Mouse (Mus musculus) lung, embryonic 16.5 days (tissue): ENCODE measurements at regions not wholly inside any gene's neighbourhood (a gene's known extent, or its start where the extent isn't known, plus 50 kb on each side); places are given as distances from the start of the nearest gene placed in this dataset.

Source experiments
- ATAC-seq: fragments of 200-750 bp; cut with Nextera tagmentation; 2 replicates; pipeline ENCODE4 v1.8.0; 2017; ENCODE audit warnings: low read depth, mild to moderate bottlenecking, moderate library complexity
- H3K27ac ChIP-seq: fragments of 300-500 bp; sonication (generic); 2 replicates; pipeline ENCODE4 v1.5.1; 2014; ENCODE audit warnings: mild to moderate bottlenecking, control low read depth, low read length
- H3K27me3 ChIP-seq: fragments of 300-500 bp; sonication (generic); 2 replicates; pipeline ENCODE4 v1.6.1; 2014; ENCODE audit warnings: low read depth, low read length, mixed read lengths; ENCODE audit not compliant: control insufficient read depth, insufficient read depth
- H3K36me3 ChIP-seq: fragments of 300-500 bp; sonication (generic); 2 replicates; pipeline ENCODE4 v1.6.1; 2014; ENCODE audit warnings: low read length; ENCODE audit not compliant: control insufficient read depth, insufficient read depth
- H3K4me1 ChIP-seq: fragments of 300-500 bp; sonication (generic); replicated peaks from 2 replicates; pipeline ENCODE4 v1.6.1; 2014; ENCODE audit warnings: low read length, mixed read lengths; ENCODE audit not compliant: control insufficient read depth, insufficient read depth
- H3K4me2 ChIP-seq: fragments of 300-500 bp; sonication (generic); 2 replicates; pipeline ENCODE4 v1.6.1; 2014; ENCODE audit warnings: low read depth, low read length, control low read depth
- H3K4me3 ChIP-seq: fragments of 300-500 bp; sonication (generic); 2 replicates; pipeline ENCODE4 v1.5.1; 2014; ENCODE audit warnings: mild to moderate bottlenecking, low read length, control low read depth
- H3K9ac ChIP-seq: fragments of 300-500 bp; sonication (generic); 2 replicates; pipeline ENCODE4 v1.6.1; 2014; ENCODE audit warnings: low read length, control low read depth
- H3K9me3 ChIP-seq: fragments of 300-500 bp; sonication (generic); 2 replicates; pipeline ENCODE4 v1.6.1; 2016; ENCODE audit warnings: low read length; ENCODE audit not compliant: control insufficient read depth
- WGBS: fragments of 180-500 bp; shearing (Covaris S2); extraction: QIAGEN DNeasy Blood & Tissue Kit; methylation state at CpG from one replicate; pipeline ENCODE4 v1.1.7; 2014; 5-methylcytosine and 5-hydroxymethylcytosine counted together

DNA sequence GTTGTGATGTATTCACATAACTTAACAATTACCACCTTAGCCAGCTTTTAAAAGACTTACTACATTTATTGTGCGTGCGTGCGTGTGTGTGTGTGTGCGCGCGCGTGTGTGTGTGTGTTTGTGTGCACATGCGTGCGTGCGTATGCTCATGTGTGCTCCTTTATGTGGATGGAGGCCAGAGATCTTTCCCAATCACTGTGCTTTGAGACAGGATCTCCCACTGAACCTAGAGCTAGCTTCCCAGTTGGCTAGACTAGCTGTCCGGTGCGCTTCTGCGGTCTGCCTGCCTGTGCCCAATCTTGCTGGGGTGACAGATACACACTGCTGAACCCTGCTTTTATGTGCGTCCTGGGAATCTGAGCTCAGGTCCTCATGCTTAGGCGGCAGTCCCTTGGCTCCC is 50.1 kb upstream of the Arhgap29 start:
- Histone ChIP-seq H3K9me3 (no peaks in the 10 kb centered on the region), H3K4me3 (no peak overlapping the region), H3K36me3 (no peaks in the 10 kb centered on the region), H3K9ac (no peak overlapping the region), H3K4me1 (peaks cover 43% of the 10 kb centered on the region), H3K27ac (peak overlapping the region; percentile 78), H3K27me3 (no peaks in the 10 kb centered on the region), H3K4me2 (no peak overlapping the region)
- ATAC-seq = peak; percentile 59
- 81% methylated on average over 15 of the region's 15 CpGs for WGBS

DNA sequence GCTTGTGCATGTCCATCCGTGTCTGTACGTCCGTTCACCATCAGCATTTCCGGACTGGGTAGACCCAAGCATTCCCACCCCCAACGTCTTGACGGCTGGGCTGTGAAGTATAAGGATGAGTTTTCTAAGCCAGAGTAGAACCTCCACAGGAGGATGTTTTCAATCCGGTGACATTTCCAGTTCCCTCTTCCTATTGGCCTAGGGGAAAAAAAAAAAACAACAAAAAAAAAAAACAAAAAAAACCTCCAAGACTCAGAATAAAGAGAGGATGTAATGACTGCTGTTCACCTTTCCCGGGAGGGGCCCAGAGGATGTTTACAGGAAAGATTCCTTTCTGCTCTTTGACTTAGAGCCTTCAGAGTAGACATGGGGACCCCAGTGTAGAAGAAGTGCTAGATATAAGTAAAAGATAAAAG is 51.9 kb upstream of the Arhgap29 start:
- WGBS = 49% methylated on average over 8 of the region's 8 CpGs
- peak overlapping the region; percentile 37 for H3K27ac ChIP-seq
- peaks cover 33% of the 10 kb centered on the region for H3K4me1 ChIP-seq
- H3K27me3 ChIP-seq = no peaks in the 10 kb centered on the region
- H3K4me2 ChIP-seq = no peak overlapping the region
- no peak overlapping the region for H3K4me3 ChIP-seq
- ATAC-seq = peak; percentile 51
- H3K9ac ChIP-seq = no peak overlapping the region
- H3K9me3 ChIP-seq = no peaks in the 10 kb centered on the region
- no peaks in the 10 kb centered on the region for H3K36me3 ChIP-seq

DNA sequence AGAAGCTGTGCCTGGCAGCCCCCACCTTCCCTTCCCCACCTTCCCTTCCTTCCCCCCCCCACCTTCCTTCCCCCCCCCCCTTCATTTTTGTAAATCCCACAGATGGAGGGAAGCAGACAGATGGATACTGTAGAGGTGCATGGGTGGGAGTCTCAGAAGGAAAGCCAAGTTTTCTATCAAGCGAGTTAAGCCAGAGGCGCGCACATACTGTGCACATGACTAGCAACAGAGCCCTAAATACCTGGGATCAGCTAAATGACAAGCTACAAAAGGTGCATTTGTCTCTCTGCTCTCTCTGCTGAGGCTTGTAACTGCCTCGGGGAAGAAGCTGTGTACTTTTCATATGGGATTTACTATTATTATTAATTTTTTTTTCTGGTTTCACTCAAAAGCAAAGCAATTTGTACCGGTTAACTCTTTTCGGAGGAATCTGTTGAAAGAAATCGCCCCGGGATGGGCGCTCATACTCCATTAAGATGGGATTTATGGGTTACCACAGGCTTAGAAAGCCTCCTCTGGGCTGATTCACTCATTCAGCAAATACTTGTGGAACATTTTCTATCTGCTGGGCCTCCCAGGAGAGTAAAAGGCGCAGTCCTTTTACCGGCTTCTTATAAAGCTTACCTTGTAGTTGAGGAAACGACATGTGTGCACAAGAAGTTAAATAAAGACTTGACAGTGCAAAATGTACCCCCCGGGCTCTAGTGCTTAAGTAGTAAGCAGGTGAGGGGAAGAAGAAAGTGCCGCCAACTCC is 54.3 kb upstream of the Arhgap29 start:
- Histone ChIP-seq H3K4me2 (peak overlapping the region; percentile 6; the same call in 1 of the 2 replicates), H3K27ac (no peak overlapping the region), H3K4me1 (peaks cover 25% of the 10 kb centered on the region), H3K36me3 (no peaks in the 10 kb centered on the region), H3K9me3 (no peaks in the 10 kb centered on the region), H3K27me3 (no peaks in the 10 kb centered on the region), H3K4me3 (no peak overlapping the region), H3K9ac (no peak overlapping the region)
- ATAC-seq = no peak
- WGBS = 54% methylated on average over 14 of the region's 14 CpGs

DNA sequence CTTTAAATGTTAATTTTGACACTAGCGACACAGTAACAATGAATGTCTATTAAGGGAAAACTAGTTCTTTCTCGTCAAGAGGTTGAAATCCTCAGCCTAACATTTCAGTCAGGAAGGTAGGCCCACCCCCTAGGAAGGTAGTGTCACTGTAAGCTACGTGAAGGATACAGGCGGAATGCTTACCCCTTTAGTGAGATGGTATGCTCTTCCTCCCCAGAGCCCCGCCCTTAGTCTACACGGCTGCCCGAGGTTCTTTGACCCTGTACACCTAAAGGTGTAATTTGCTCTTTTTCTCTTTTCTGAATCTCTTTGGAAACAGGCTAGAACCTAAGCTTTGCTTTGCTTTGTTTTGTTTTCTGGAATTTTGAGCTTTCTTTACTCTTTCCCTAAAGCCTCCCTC is 58.7 kb upstream of the Arhgap29 start:
- Histone ChIP-seq H3K36me3 (no peaks in the 10 kb centered on the region), H3K27ac (no peak overlapping the region), H3K9ac (no peak overlapping the region), H3K27me3 (no peaks in the 10 kb centered on the region), H3K4me2 (no peak overlapping the region), H3K4me1 (peaks cover 11% of the 10 kb centered on the region), H3K9me3 (no peaks in the 10 kb centered on the region), H3K4me3 (no peak overlapping the region)
- no peak for ATAC-seq
- WGBS = 62% methylated on average over 7 of the region's 7 CpGs

DNA sequence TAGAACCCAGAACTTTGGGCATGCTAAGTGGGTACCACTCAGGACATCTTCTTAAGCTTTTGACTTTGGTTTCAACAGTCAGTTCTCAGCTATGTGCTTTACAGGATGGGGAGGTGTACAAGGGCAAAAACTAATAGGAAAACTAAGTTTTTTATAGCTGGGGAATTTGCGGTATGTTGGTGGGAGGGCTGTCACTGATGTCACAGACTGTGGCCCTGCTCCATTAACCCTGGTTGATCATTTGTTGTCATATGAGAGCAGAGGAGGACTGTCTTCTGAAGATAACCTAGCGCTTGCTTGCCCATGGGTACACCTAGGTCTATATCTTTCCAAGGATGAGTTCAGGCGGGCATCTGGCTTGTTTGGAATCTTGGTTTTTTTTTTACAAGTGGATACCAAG is 59.7 kb upstream of the Arhgap29 start:
- no peaks in the 10 kb centered on the region for H3K9me3 ChIP-seq
- no peaks in the 10 kb centered on the region for H3K36me3 ChIP-seq
- no peak overlapping the region for H3K4me3 ChIP-seq
- peaks cover 8% of the 10 kb centered on the region for H3K4me1 ChIP-seq
- no peaks in the 10 kb centered on the region for H3K27me3 ChIP-seq
- H3K27ac ChIP-seq = no peak overlapping the region
- H3K4me2 ChIP-seq = no peak overlapping the region
- no peak overlapping the region for H3K9ac ChIP-seq
- ATAC-seq = no peak
- WGBS = 89% methylated on average over 3 of the region's 3 CpGs

DNA sequence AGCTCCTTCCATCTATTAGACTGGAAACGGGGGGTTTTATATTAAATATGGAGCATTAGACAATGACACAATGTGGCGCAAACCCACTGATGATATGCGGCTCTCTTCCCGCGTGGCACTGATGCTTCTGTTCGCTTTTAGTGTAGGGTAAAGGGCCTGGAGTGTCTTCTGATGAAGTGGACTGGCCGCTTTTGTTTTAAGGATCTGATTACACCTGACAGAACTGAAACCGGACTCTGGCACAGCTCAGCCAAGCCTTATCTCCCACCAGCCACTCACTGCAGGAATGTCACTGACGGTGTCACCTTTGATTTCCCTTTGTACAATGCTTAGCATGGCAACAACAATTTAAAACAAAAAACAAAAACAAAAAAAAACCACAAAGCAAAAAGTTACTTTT is 61.0 kb upstream of the Arhgap29 start:
- peak overlapping the region; percentile 36 for H3K4me2 ChIP-seq
- no peaks in the 10 kb centered on the region for H3K9me3 ChIP-seq
- peaks cover 19% of the 10 kb centered on the region for H3K4me1 ChIP-seq
- H3K27ac ChIP-seq = no peak overlapping the region; the same call in 1 of the 2 replicates
- H3K36me3 ChIP-seq = no peaks in the 10 kb centered on the region
- ATAC-seq = no peak
- H3K27me3 ChIP-seq = no peaks in the 10 kb centered on the region
- H3K9ac ChIP-seq = peak overlapping the region; percentile 27; the same call in 1 of the 2 replicates
- no peak overlapping the region for H3K4me3 ChIP-seq
- 16% methylated on average over 9 of the region's 9 CpGs for WGBS

DNA sequence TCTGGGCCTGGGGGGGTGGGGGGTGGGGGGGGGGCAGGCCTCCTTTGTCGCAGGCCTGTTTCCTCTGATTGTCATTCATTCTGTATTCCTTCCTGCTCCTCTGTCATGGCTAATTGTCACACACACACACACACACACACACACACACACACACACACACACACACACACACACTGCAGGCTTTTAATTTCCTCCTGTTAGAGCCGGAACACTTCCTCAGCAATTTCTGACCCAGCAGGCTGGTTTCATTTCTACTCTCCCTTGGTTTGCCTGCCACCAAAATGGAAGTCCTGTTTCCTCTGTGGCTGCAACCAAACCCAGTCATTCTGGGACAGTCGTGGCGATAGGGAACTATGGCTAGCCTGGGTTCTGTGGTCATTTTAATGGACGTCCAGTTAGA is 61.8 kb upstream of the Arhgap29 start:
- Histone ChIP-seq H3K27me3 (no peaks in the 10 kb centered on the region), H3K27ac (peak overlapping the region; percentile 70), H3K4me1 (peaks cover 24% of the 10 kb centered on the region), H3K36me3 (no peaks in the 10 kb centered on the region), H3K4me2 (peak overlapping the region; percentile 36), H3K4me3 (peak overlapping the region; percentile 23; the same call in 1 of the 2 replicates), H3K9me3 (no peaks in the 10 kb centered on the region), H3K9ac (0 out of 2 replicates have a peak overlapping the region, but pooled peaks have one; percentile 29)
- WGBS = 25% methylated on average over 5 of the region's 5 CpGs
- no peak for ATAC-seq

DNA sequence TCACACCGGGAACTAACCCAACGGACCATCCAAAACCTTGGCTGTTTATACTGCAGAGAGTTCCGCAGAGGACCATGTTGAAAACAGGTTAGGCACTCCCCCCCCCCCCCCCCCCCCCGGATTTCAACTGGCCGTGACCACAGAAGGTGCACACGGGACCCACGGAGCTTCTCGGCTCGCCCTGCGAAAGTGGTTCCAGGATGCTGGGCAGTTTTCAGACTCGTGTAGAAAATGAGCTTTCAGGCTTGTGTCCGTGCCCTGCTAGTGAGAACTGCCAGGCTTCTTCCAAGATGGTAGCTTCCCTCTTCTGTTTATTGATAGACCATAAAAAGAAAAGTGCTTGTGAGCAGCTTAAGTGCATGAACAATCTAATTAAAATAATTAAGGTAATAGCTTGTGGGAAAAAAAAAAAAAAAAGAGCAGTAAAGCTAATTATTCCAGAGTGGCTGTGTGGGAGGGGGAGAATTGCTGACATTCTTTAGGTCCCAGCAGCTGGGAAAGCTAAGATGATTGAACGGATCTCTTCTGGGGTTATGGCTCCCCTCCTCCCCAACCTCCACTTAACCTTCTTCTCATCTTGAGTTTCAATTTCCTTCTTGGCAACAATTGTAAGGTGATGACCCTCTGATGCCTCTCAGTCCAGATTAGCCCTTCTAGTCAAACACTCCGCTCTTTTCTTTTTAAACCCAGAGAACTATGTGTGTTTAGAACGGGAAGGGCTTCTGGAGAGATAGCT is 65.3 kb upstream of the Arhgap29 start:
- H3K4me3 ChIP-seq = peak overlapping the region; percentile 8; the same call in 1 of the 2 replicates
- ATAC-seq = no peak
- peak overlapping the region; percentile 27; the same call in 1 of the 2 replicates for H3K27ac ChIP-seq
- H3K27me3 ChIP-seq = no peaks in the 10 kb centered on the region
- H3K4me2 ChIP-seq = peak overlapping the region; percentile 46
- H3K4me1 ChIP-seq = peaks cover 28% of the 10 kb centered on the region
- H3K9me3 ChIP-seq = no peaks in the 10 kb centered on the region
- WGBS = 29% methylated on average over 13 of the region's 15 CpGs
- no peaks in the 10 kb centered on the region for H3K36me3 ChIP-seq
- H3K9ac ChIP-seq = 0 out of 2 replicates have a peak overlapping the region, but pooled peaks have one; percentile 20

DNA sequence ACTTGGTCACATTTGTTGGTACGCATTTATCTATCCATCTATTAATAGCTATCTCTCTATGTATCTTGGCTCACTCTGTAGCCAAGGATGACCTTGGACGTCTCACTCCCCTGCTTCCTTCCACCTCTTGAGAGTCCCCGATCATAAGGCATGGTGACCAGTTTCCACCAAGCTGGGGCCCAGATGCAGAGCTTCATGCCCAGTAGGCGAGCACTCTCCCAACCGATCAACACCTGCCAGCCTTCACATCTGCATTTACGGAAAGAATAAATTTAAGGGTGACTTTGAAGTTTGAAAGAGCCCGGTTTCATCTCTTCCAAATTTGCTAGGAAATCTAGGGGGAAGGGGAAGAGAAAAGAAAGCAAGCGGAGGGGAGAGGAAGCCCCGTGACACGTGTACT is 66.0 kb upstream of the Arhgap29 start:
- 44% methylated on average over 10 of the region's 10 CpGs for WGBS
- Histone ChIP-seq H3K4me3 (no peak overlapping the region), H3K9ac (no peak overlapping the region), H3K27me3 (no peaks in the 10 kb centered on the region), H3K4me1 (peaks cover 26% of the 10 kb centered on the region), H3K27ac (peak overlapping the region; percentile 60), H3K9me3 (no peaks in the 10 kb centered on the region), H3K4me2 (peak overlapping the region; percentile 46; the same call in 1 of the 2 replicates), H3K36me3 (no peaks in the 10 kb centered on the region)
- ATAC-seq = peak; percentile 56; the same call in 1 of the 2 replicates
